Comparison of ENCODE assay signal across 14 mouse cellular contexts in genomic region chr3:153292363-153292762, GRCm38 (mm10).
A peak's percentile ranks its signal among the peaks of the same experiment; 100 is the strongest.
DNase-seq lines count a peak whose midpoint lies in the region; TF ChIP-seq lines count a peak whose summit lies in the region.
"Had no signal": no experiment of that assay in that cellular context is flagged by ENCODE, and none has a peak within 500 bp of the region (broad histone marks: within the 10 kb centered on the region; RNA-seq: fewer than 3 reads in every experiment).

No protein-coding gene starts in this region.

- H3K27ac ChIP-seq in layer of hippocampus, adult 2 months = 0 out of 2 replicates have a peak overlapping the region, but pooled peaks have one; percentile 36
- H3K27ac ChIP-seq: forebrain, embryonic 13.5 days; heart, embryonic 15.5 days; limb, embryonic 12.5 days; midbrain, embryonic 13.5 days had no signal

- no peak for TF ChIP-seq CTCF in layer of hippocampus, adult 2 months (conservative IDR thresholded peaks at IDR 0.05)

- no peak for DNase-seq in layer of hippocampus, adult 2 months (ENCODE audit: low spot score in 2 of 2)
- DNase-seq in layer of hippocampus, adult 18-20 months (ENCODE audit: low spot score in 2 of 2) = no peak
- DNase-seq in cerebellum, adult 11 months = peak; percentile 31
- DNase-seq in cerebellum, adult 9-11 months = peak; percentile 61
- no peak for DNase-seq in neural tube, embryonic 10.5 days (ENCODE audit: extremely low spot score, low spot score)
- no peak for DNase-seq in left cerebral cortex, adult 9 months (ENCODE audit: low spot score in 2 of 2)
- no peak for DNase-seq in lung, postnatal 25 days (ENCODE audit: low spot score)
- DNase-seq: adrenal gland, postnatal 14 days; kidney, adult 11 months; right cerebral cortex, postnatal 25 days had no signal

- no peak overlapping the region for H3K4me3 ChIP-seq in layer of hippocampus, adult 2 months
- H3K4me3 ChIP-seq: forebrain, embryonic 13.5 days; heart, embryonic 15.5 days; limb, embryonic 12.5 days; midbrain, embryonic 13.5 days had no signal

Comparison
In these comparisons a context has a peak if more than half of its experiments do, and no peak if none do; other contexts are left out.
1. DNase-seq: peak in cerebellum, adult 11 months (single experiment) and cerebellum, adult 9-11 months (single experiment); none in layer of hippocampus, adult 2 months (0 of 2), layer of hippocampus, adult 18-20 months (0 of 2), neural tube, embryonic 10.5 days (single experiment), left cerebral cortex, adult 9 months (0 of 2) and lung, postnatal 25 days (single experiment).